In genomic region chr6:5382583-5383215, GRCm38 (mm10) we compare ENCODE assay signal across 8 mouse cellular contexts. TPM values are rescaled to one million over a fixed set of nuclear protein-coding genes. Genes with fewer than 3 reads are reported as not detected.
DNase-seq lines count a peak whose midpoint lies in the region; ATAC-seq and TF ChIP-seq lines count a peak whose summit lies in the region.

No protein-coding gene starts in this region.

- peak; percentile 89; the same call in 1 of the 2 replicates for TF ChIP-seq CTCF in small intestine, adult 2 months (IDR thresholded peaks at IDR 0.05; ENCODE audit: extremely low read depth, insufficient read length, insufficient replicate concordance, low read depth, low read length)

- H3K4me1 ChIP-seq in embryonic facial prominence, embryonic 12.5 days: peaks cover 36% of the 10 kb centered on the region
- peaks cover 42% of the 10 kb centered on the region for H3K4me1 ChIP-seq in midbrain, embryonic 11.5 days (ENCODE audit: control insufficient read depth, insufficient read depth, low read length)
- peaks cover 12% of the 10 kb centered on the region for H3K4me1 ChIP-seq in small intestine, adult 2 months (ENCODE audit: control insufficient read depth, insufficient read depth, insufficient read length, low read length)

- peak overlapping the region; percentile 27 for H3K4me3 ChIP-seq in embryonic facial prominence, embryonic 12.5 days
- peak overlapping the region; percentile 15; the same call in 1 of the 2 replicates for H3K4me3 ChIP-seq in midbrain, embryonic 11.5 days (ENCODE audit: low read depth, low read length)
- peak overlapping the region; percentile 16; the same call in 1 of the 2 replicates for H3K4me3 ChIP-seq in small intestine, adult 2 months (ENCODE audit: low read depth, low read length)

- peak overlapping the region; percentile 19; the same call in 1 of the 2 replicates for H3K9ac ChIP-seq in embryonic facial prominence, embryonic 12.5 days
- H3K9ac ChIP-seq in midbrain, embryonic 11.5 days (ENCODE audit: low read length): peak overlapping the region; percentile 25

- no peaks in the 10 kb centered on the region for H3K27me3 ChIP-seq in embryonic facial prominence, embryonic 12.5 days
- H3K27me3 ChIP-seq in midbrain, embryonic 11.5 days (ENCODE audit: control insufficient read depth, insufficient read depth, low read length): no peaks in the 10 kb centered on the region
- peaks cover 3% of the 10 kb centered on the region; the same call in 1 of the 2 replicates for H3K27me3 ChIP-seq in small intestine, adult 2 months (ENCODE audit: control insufficient read depth, insufficient read depth, low read length)

- TF ChIP-seq POLR2A in small intestine, adult 2 months (IDR thresholded peaks at IDR 0.05; ENCODE audit: low read depth, low read length): no peak

- H3K36me3 ChIP-seq in embryonic facial prominence, embryonic 12.5 days: no peaks in the 10 kb centered on the region
- no peaks in the 10 kb centered on the region for H3K36me3 ChIP-seq in midbrain, embryonic 11.5 days (ENCODE audit: control insufficient read depth, insufficient read depth, low read length)
- no peaks in the 10 kb centered on the region for H3K36me3 ChIP-seq in small intestine, adult 2 months (ENCODE audit: control insufficient read depth, insufficient read depth, low read length)

- peak; percentile 61 for DNase-seq in 416B (ENCODE audit: low read depth)
- peak; percentile 63 to 70 for DNase-seq in adrenal gland, postnatal 4 days (ENCODE audit: low spot score in 2 of 2)
- DNase-seq in heart, adult 18-20 months: peak; percentile 78 to 91
- DNase-seq in kidney, adult 18-20 months: peak; percentile 80
- peak; percentile 86 for DNase-seq in left cerebral cortex, postnatal 4 days
- DNase-seq in midbrain, embryonic 11.5 days (ENCODE audit: low spot score, missing footprints): peak; percentile 97

- H3K4me2 ChIP-seq in embryonic facial prominence, embryonic 12.5 days (replicated peaks): peak overlapping the region; percentile 57
- H3K4me2 ChIP-seq in midbrain, embryonic 11.5 days: peak overlapping the region; percentile 44

- ATAC-seq in embryonic facial prominence, embryonic 12.5 days (ENCODE audit: insufficient number of reproducible peaks, insufficient read depth, low FRiP score, low TSS enrichment): peak; percentile 48; the same call in 1 of the 2 replicates
- peak; percentile 36 for ATAC-seq in midbrain, embryonic 11.5 days (ENCODE audit: low FRiP score)

- intact Hi-C loops in left cerebral cortex, postnatal 4 days (cut with DNase I): loop anchor here (5.0 to 10.0 kb wide), 5 partner anchors 268 to 1870 kb away; partner anchors contain the start of genes Peg10, Ppp1r9a and Sgce

- under 1% methylated on average over 16 of the region's 16 CpGs for WGBS in embryonic facial prominence, embryonic 12.5 days
- 1% methylated on average over 16 of the region's 16 CpGs for WGBS in midbrain, embryonic 11.5 days
- 1% methylated on average over 16 of the region's 16 CpGs for WGBS in small intestine, adult 2 months

- H3K27ac ChIP-seq in embryonic facial prominence, embryonic 12.5 days: peak overlapping the region; percentile 81
- peak overlapping the region; percentile 82 for H3K27ac ChIP-seq in midbrain, embryonic 11.5 days (ENCODE audit: low read depth, low read length)
- no peak overlapping the region for H3K27ac ChIP-seq in small intestine, adult 2 months (ENCODE audit: insufficient read depth, low read depth, low read length)

- H3K9me3 ChIP-seq in embryonic facial prominence, embryonic 12.5 days: no peaks in the 10 kb centered on the region
- H3K9me3 ChIP-seq in midbrain, embryonic 11.5 days (ENCODE audit: control insufficient read depth, low read length): no peaks in the 10 kb centered on the region

RNA-seq across cellular contexts. Expression of gene Asb4, which starts 0.5 kb away (rescaled TPM):
- 10 to 100 TPM; 12.2 to 12.4 TPM for total RNA-seq in adrenal gland, postnatal 4 days (2021)
- 60.3 and 66.7 TPM in 2 replicates for polyA plus RNA-seq in embryonic facial prominence, embryonic 12.5 days (2016; fragmentation: Nextera tagmentation; extraction: Ambion mirVana)
- total RNA-seq in heart, adult 18-20 months (2021): 1 to 10 TPM; 3.9 to 5.1 TPM
- 1 to 10 TPM; 1.9 to 2.6 TPM for total RNA-seq in left cerebral cortex, postnatal 4 days (2021)
- polyA plus RNA-seq in midbrain, embryonic 11.5 days (2014; fragmentation: Nextera tagmentation; extraction: Ambion mirVana): 22.8 and 23.6 TPM in 2 replicates
- 0.05 and 0.41 TPM in 2 replicates for polyA plus RNA-seq in small intestine, adult 2 months (2012; rRNA removed)
